Mouse (Mus musculus): ENCODE results near the gene Anapc11.

DNA sequence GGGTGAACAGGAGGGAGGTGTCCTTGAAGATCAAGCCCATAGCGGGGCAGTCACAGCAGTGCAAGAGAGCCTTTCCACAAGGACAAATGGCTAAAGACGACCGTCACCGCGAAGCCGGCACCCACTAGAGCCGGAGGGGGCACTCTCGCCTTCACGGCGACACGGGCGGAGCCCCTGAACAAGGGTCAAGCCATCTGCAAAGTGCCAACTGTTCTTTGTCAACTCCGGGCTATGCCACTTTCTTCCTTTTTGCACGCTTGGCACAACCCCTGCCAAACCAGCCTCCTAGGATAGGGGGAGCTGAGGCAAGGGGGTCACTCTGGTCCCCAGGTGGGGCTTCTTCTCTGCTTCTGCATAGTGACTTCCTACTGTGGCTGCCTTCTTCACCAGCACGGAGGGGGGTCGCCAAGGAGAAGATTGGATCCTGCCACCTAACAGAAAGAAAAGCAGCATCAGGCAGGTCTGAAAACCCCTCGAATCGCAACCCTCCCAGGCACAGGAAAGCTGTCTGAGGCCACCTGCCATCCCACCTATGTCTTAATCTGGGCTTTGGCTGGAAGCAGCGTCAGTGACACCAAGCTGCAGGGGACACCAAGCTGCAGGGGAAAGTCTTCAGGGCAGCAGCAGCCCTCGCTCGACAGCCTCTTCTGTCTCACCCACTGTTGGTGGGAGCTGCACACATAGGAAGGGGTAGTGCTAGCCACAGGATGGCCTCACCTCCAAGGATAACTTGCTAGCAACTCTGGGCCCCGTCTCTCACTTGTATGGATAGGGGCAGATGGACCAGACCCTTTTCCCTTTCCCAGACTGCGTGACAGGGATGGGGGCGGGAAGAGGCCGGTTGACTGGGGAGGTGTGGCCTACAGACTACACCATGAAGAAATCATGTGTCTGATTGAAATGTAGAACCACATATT lies 20.7 kb downstream of the Anapc11 start:
- no peak for TF ChIP-seq CTCF (IDR thresholded peaks at IDR 0.05; ENCODE audit: low read depth)
- TF ChIP-seq EP300 (optimal IDR thresholded peaks at IDR 0.05): no peak
